In genomic region chr11:20823961-20824360, GRCm38 (mm10) we compare ENCODE assay signal across 20 mouse cellular contexts. TPM values are rescaled to one million over a fixed set of nuclear protein-coding genes. Genes with fewer than 3 reads are reported as not detected.
DNase-seq lines count a peak whose midpoint lies in the region; ATAC-seq and TF ChIP-seq lines count a peak whose summit lies in the region.
"Had no signal": no experiment of that assay in that cellular context is flagged by ENCODE, and none has a peak within 500 bp of the region (broad histone marks: within the 10 kb centered on the region; RNA-seq: fewer than 3 reads in every experiment).

No protein-coding gene starts in this region.

- no peak overlapping the region for H3K9ac ChIP-seq in liver, adult 2 months (ENCODE audit: low read depth, low read length)
- no peak overlapping the region for H3K9ac ChIP-seq in liver, embryonic 11.5 days (ENCODE audit: low read depth, low read length)
- H3K9ac ChIP-seq in liver, embryonic 16.5 days (ENCODE audit: low read depth, low read length), result no peak overlapping the region
- H3K9ac ChIP-seq in liver, postnatal 0 days (replicated peaks), result no peak overlapping the region
- H3K9ac ChIP-seq: embryonic facial prominence, embryonic 13.5 days; forebrain, embryonic 12.5 days; heart, embryonic 15.5 days; hindbrain, embryonic 15.5 days had no signal

- H3K4me1 ChIP-seq in liver, adult 2 months (ENCODE audit: control insufficient read depth, insufficient read depth, low read length), result peaks cover 15% of the 10 kb centered on the region
- H3K4me1 ChIP-seq in liver, embryonic 11.5 days (replicated peaks; ENCODE audit: control insufficient read depth, insufficient read depth, low read length), result peaks cover 15% of the 10 kb centered on the region
- H3K4me1 ChIP-seq in liver, embryonic 16.5 days (ENCODE audit: control insufficient read depth, low read depth, low read length), result peaks cover 10% of the 10 kb centered on the region
- no peaks in the 10 kb centered on the region; the same call in 1 of the 2 replicates for H3K4me1 ChIP-seq in liver, postnatal 0 days (ENCODE audit: insufficient read depth)
- H3K4me1 ChIP-seq: heart, embryonic 15.5 days had no signal

- TF ChIP-seq POLR2A in liver, adult 2 months (IDR thresholded peaks at IDR 0.05; ENCODE audit: extremely low read depth, insufficient read depth, low read length), result no peak

- no peak overlapping the region for H3K27ac ChIP-seq in liver, adult 2 months (replicated peaks; ENCODE audit: insufficient read depth, low read depth, low read length)
- no peak overlapping the region for H3K27ac ChIP-seq in liver, embryonic 11.5 days (ENCODE audit: low read depth, low read length)
- H3K27ac ChIP-seq in liver, embryonic 16.5 days (ENCODE audit: low read length), result no peak overlapping the region
- H3K27ac ChIP-seq in liver, postnatal 0 days (ENCODE audit: low read depth), result 0 out of 2 replicates have a peak overlapping the region, but pooled peaks have one; percentile 44
- H3K27ac ChIP-seq: embryonic facial prominence, embryonic 13.5 days; forebrain, embryonic 12.5 days; heart, embryonic 15.5 days; hindbrain, embryonic 10.5 days; hindbrain, embryonic 15.5 days had no signal

- H3K79me2 ChIP-seq in liver, adult 2 months (ENCODE audit: control insufficient read depth, insufficient read depth, low read length), result no peaks in the 10 kb centered on the region

- H3K9me3 ChIP-seq in liver, embryonic 11.5 days (ENCODE audit: control insufficient read depth, low read length), result no peaks in the 10 kb centered on the region
- H3K9me3 ChIP-seq in liver, embryonic 16.5 days (replicated peaks; ENCODE audit: control insufficient read depth, low read length), result no peaks in the 10 kb centered on the region
- H3K9me3 ChIP-seq in liver, postnatal 0 days (ENCODE audit: low read length), result no peaks in the 10 kb centered on the region
- H3K9me3 ChIP-seq: embryonic facial prominence, embryonic 13.5 days; forebrain, embryonic 12.5 days; heart, embryonic 15.5 days; hindbrain, embryonic 10.5 days; hindbrain, embryonic 15.5 days had no signal

- TF ChIP-seq CTCF in liver, adult 2 months (IDR thresholded peaks at IDR 0.05; ENCODE audit: low read depth, low read length), result no peak
- TF ChIP-seq CTCF in liver, postnatal 0 days (IDR thresholded peaks at IDR 0.05; ENCODE audit: low read depth), result no peak

- H3K4me3 ChIP-seq in liver, adult 2 months (ENCODE audit: insufficient read depth, low read depth, low read length), result no peak overlapping the region
- H3K4me3 ChIP-seq in liver, embryonic 11.5 days (ENCODE audit: low read depth, low read length), result no peak overlapping the region
- H3K4me3 ChIP-seq in liver, embryonic 16.5 days (ENCODE audit: low read depth, low read length), result no peak overlapping the region
- no peak overlapping the region for H3K4me3 ChIP-seq in liver, postnatal 0 days (ENCODE audit: low read depth, low read length)
- H3K4me3 ChIP-seq: embryonic facial prominence, embryonic 13.5 days; forebrain, embryonic 12.5 days; heart, embryonic 15.5 days; hindbrain, embryonic 10.5 days; hindbrain, embryonic 15.5 days had no signal

- no peaks in the 10 kb centered on the region for H3K27me3 ChIP-seq in liver, adult 2 months (ENCODE audit: control insufficient read depth, insufficient read depth, low read length)
- H3K27me3 ChIP-seq in liver, embryonic 11.5 days (replicated peaks; ENCODE audit: control insufficient read depth, insufficient read depth, low read length), result no peaks in the 10 kb centered on the region
- H3K27me3 ChIP-seq in liver, embryonic 16.5 days (ENCODE audit: control insufficient read depth, insufficient read depth, low read depth, low read length), result no peaks in the 10 kb centered on the region
- no peaks in the 10 kb centered on the region for H3K27me3 ChIP-seq in liver, postnatal 0 days (ENCODE audit: insufficient read depth, low read length)
- H3K27me3 ChIP-seq: embryonic facial prominence, embryonic 13.5 days; forebrain, embryonic 12.5 days; heart, embryonic 15.5 days; hindbrain, embryonic 15.5 days had no signal

- peaks cover 4% of the 10 kb centered on the region; the same call in 1 of the 2 replicates for H3K36me3 ChIP-seq in liver, adult 2 months (ENCODE audit: control insufficient read depth, insufficient read depth, low read length)
- 0 out of 2 replicates have a peak, but pooled peaks cover 6% of the 10 kb centered on the region for H3K36me3 ChIP-seq in liver, embryonic 11.5 days (ENCODE audit: control insufficient read depth, insufficient read depth, low read length)
- no peaks in the 10 kb centered on the region for H3K36me3 ChIP-seq in liver, embryonic 16.5 days (ENCODE audit: control insufficient read depth, insufficient read depth)
- peaks cover 8% of the 10 kb centered on the region for H3K36me3 ChIP-seq in liver, postnatal 0 days (replicated peaks; ENCODE audit: insufficient read depth, low read length)

- no peak for TF ChIP-seq EP300 in liver, postnatal 0 days (IDR thresholded peaks at IDR 0.05; ENCODE audit: low read depth)

- no peak overlapping the region for H3K4me2 ChIP-seq in liver, embryonic 11.5 days
- no peak overlapping the region for H3K4me2 ChIP-seq in liver, embryonic 16.5 days (ENCODE audit: low read depth, low read length)
- H3K4me2 ChIP-seq in liver, postnatal 0 days (ENCODE audit: low read depth, low read length), result no peak overlapping the region
- H3K4me2 ChIP-seq: embryonic facial prominence, embryonic 13.5 days; forebrain, embryonic 12.5 days; heart, embryonic 11.5 days; heart, embryonic 15.5 days; hindbrain, embryonic 15.5 days had no signal

- WGBS in liver, adult 2 months, result 22% methylated on average over 2 of the region's 2 CpGs
- 83% methylated on average over 2 of the region's 2 CpGs for whole genome bisulfite sequencing in liver, embryonic 11.5 days
- 68% methylated on average over 2 of the region's 2 CpGs for WGBS in liver, embryonic 16.5 days (ENCODE audit: insufficient replicate concordance)
- WGBS in liver, postnatal 0 days (ENCODE audit: insufficient replicate concordance), result 62% methylated on average over 2 of the region's 2 CpGs

- peak; percentile 5 to 18 for DNase-seq in heart, adult 18-20 months
- DNase-seq in heart, postnatal 4 days, result no peak
- DNase-seq in liver, adult 2 months (ENCODE audit: extremely low read depth, low read depth, low spot score), result peak; percentile 85
- DNase-seq in liver, embryonic 11.5 days (ENCODE audit: low spot score), result no peak
- DNase-seq in liver, postnatal 0 days, result peak; percentile 17
- DNase-seq: adrenal gland, adult 2 months; adrenal gland, postnatal 25 days; cerebellum, adult 18-20 months; cerebellum, adult 9-11 months; cerebellum, postnatal 36 days; heart, postnatal 14 days had no signal

- no peak for ATAC-seq in liver, embryonic 11.5 days (replicated peaks; ENCODE audit: low FRiP score)
- ATAC-seq in liver, embryonic 16.5 days (ENCODE audit: low read depth), result peak; percentile 16; the same call in 1 of the 2 replicates
- ATAC-seq in liver, postnatal 0 days, result peak; percentile 77
- ATAC-seq: forebrain, embryonic 16.5 days; inflammation-experienced regulatory T-cells, adult 6 months had no signal

RNA-seq across cellular contexts. Expression of gene Lgalsl, which starts 6.9 kb away (rescaled TPM):
- 10 to 100 TPM; 31.4 to 33.2 TPM for total RNA-seq in heart, adult 18-20 months (2021)
- total RNA-seq in heart, postnatal 4 days (2021), result 10 to 100 TPM; 40.4 to 43.0 TPM
- 4.9 and 6.6 TPM in 2 replicates for total RNA-seq in liver, adult 2 months (2014; rRNA removed)
- polyA plus RNA-seq in liver, adult 2 months (2012; rRNA removed), result 4.5 and 6.6 TPM in 2 replicates
- polyA plus RNA-seq in liver, embryonic 11.5 days (2014; fragmentation: Nextera tagmentation; extraction: Ambion mirVana), result 20.4 and 25.4 TPM in 2 replicates
- polyA plus RNA-seq in liver, embryonic 16.5 days (2015; fragmentation: Nextera tagmentation; extraction: Ambion mirVana), result 6.7 and 8.3 TPM in 2 replicates
- 14.9 and 15.3 TPM in 2 replicates for polyA plus RNA-seq in liver, postnatal 0 days (2015; fragmentation: Nextera tagmentation; extraction: Ambion mirVana)

Comparison
In these comparisons a context has a peak if more than half of its experiments do, and no peak if none do; other contexts are left out.
1. DNase-seq: peak in heart, adult 18-20 months (2 of 2), liver, adult 2 months (single experiment) and liver, postnatal 0 days (single experiment); none in heart, postnatal 4 days (single experiment) and liver, embryonic 11.5 days (single experiment).